Mouse (Mus musculus): ENCODE results near the gene Pard3. TPM values are rescaled to one million over a fixed set of nuclear protein-coding genes. Genes with fewer than 3 reads are reported as not detected.
A peak's percentile ranks its signal among the peaks of the same experiment; 100 is the strongest.

Pard3 gene
- polyA plus RNA-seq, 2 experiments: 39.1 to 43.3 TPM

DNA sequence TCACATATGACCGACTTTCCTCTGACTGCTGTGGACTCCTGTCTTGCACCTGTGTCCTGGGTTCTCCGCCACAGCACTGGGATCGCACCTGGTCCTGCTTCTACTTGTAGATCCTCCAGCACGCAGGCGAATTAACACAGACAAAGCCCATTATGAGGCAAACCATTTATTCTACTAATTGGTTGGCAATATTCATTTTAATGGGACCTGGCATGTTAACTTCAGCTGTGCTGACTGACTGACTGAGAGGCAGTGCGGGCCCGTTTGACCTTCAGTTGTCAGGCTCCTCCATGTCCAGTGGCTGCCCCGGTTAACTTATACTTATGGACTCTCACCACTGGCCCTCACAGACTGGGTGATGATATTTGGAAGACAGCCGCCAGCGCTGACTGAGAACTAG is 128.6 kb downstream of the Pard3 start:
- H3K4me2 ChIP-seq (replicated peaks; ENCODE audit: low read depth, low read length, severe bottlenecking): no peak overlapping the region
- H3K4me1 ChIP-seq (ENCODE audit: control insufficient read depth, insufficient read depth, low read length): peaks cover 42% of the 10 kb centered on the region
- no peak overlapping the region for H3K4me3 ChIP-seq (replicated peaks; ENCODE audit: low read length)
- ATAC-seq (ENCODE audit: low FRiP score, low read depth) (no peak), DNase-seq (ENCODE audit: low spot score) (no peak)
- H3K27me3 ChIP-seq (ENCODE audit: control insufficient read depth, insufficient read depth, low read length): no peaks in the 10 kb centered on the region
- H3K9ac ChIP-seq (ENCODE audit: low read depth, low read length, severe bottlenecking): no peak overlapping the region
- H3K36me3 ChIP-seq (ENCODE audit: control insufficient read depth, insufficient read depth, low read length): no peaks in the 10 kb centered on the region
- WGBS: 72% methylated on average over 10 of the region's 10 CpGs
- no peak overlapping the region for H3K27ac ChIP-seq (replicated peaks; ENCODE audit: low read depth, low read length)
- no peaks in the 10 kb centered on the region for H3K9me3 ChIP-seq (ENCODE audit: control insufficient read depth, low read length)
- no peak for TF ChIP-seq POLR2A (IDR thresholded peaks at IDR 0.05; ENCODE audit: borderline replicate concordance, extremely low read depth, insufficient read depth, insufficient read length)

GRCm38 (mm10) chr8:127193375-127193774 is 129.7 kb downstream of the Pard3 start:
- peaks cover 43% of the 10 kb centered on the region for H3K4me1 ChIP-seq (ENCODE audit: control insufficient read depth, insufficient read depth, low read length)
- whole genome bisulfite sequencing: 50% methylated on average over 6 of the region's 6 CpGs

DNA sequence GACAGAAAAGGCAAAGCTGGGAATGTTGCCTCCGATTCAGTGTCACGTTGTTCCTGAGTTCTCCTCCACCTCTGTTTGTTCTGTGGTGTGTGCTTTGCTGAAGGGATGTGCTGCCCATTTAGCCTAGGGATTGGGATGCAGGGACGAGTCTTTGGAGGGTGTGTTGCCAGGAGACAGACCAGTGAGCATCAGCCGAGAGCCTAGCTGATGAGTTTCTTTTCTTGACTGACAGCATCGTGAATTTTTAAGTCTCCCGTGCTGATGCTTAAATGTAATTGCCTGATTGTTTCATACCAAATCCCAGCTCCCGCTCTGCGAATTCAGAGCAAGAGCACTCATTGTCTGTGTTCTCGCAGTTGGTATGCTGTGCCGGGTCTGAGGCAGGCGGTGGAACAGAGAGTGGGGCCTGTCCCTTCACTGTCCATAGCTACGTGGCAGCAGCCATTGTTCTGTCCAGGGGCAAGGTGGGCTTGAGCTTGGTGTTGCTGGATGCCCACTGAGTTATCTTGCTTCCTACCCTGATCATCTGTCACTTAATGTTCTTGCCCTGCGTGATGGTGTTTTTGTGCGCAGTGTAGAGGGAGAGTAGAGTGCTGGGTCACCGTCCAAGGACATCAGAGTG is 131.2 kb downstream of the Pard3 start:
- H3K4me1 ChIP-seq (ENCODE audit: control insufficient read depth, insufficient read depth, low read length): peaks cover 43% of the 10 kb centered on the region
- no peaks in the 10 kb centered on the region for H3K9me3 ChIP-seq (ENCODE audit: control insufficient read depth, low read length)
- ATAC-seq (ENCODE audit: low FRiP score, low read depth) (no peak), DNase-seq (ENCODE audit: low spot score) (no peak)
- no peaks in the 10 kb centered on the region for H3K36me3 ChIP-seq (ENCODE audit: control insufficient read depth, insufficient read depth, low read length)
- no peak overlapping the region for H3K27ac ChIP-seq (replicated peaks; ENCODE audit: low read depth, low read length)
- WGBS: 76% methylated on average over 15 of the region's 15 CpGs
- no peak for TF ChIP-seq POLR2A (IDR thresholded peaks at IDR 0.05; ENCODE audit: borderline replicate concordance, extremely low read depth, insufficient read depth, insufficient read length)
- H3K27me3 ChIP-seq (ENCODE audit: control insufficient read depth, insufficient read depth, low read length): no peaks in the 10 kb centered on the region
- H3K4me3 ChIP-seq (replicated peaks; ENCODE audit: low read length): no peak overlapping the region
- H3K4me2 ChIP-seq (replicated peaks; ENCODE audit: low read depth, low read length, severe bottlenecking): no peak overlapping the region
- no peak overlapping the region for H3K9ac ChIP-seq (ENCODE audit: low read depth, low read length, severe bottlenecking)

More at GRCm38 (mm10) chr8:127193375-127193774, 129.7 kb downstream of the Pard3 start:
- no peak overlapping the region for H3K4me3 ChIP-seq (replicated peaks; ENCODE audit: low read length)
- no peak overlapping the region for H3K4me2 ChIP-seq (replicated peaks; ENCODE audit: low read depth, low read length, severe bottlenecking)
- no peak overlapping the region for H3K9ac ChIP-seq (ENCODE audit: low read depth, low read length, severe bottlenecking)
- TF ChIP-seq POLR2A (IDR thresholded peaks at IDR 0.05; ENCODE audit: borderline replicate concordance, extremely low read depth, insufficient read depth, insufficient read length): no peak
- no peak for DNase-seq (ENCODE audit: low spot score)
- H3K9me3 ChIP-seq (ENCODE audit: control insufficient read depth, low read length): no peaks in the 10 kb centered on the region
- H3K27me3 ChIP-seq (ENCODE audit: control insufficient read depth, insufficient read depth, low read length): no peaks in the 10 kb centered on the region
- ATAC-seq (ENCODE audit: low FRiP score, low read depth): no peak
- H3K36me3 ChIP-seq (ENCODE audit: control insufficient read depth, insufficient read depth, low read length): no peaks in the 10 kb centered on the region
- H3K27ac ChIP-seq (replicated peaks; ENCODE audit: low read depth, low read length): no peak overlapping the region

- ATAC-seq (ENCODE audit: low FRiP score, low read depth): peak; percentile 75
- H3K27ac ChIP-seq (replicated peaks; ENCODE audit: low read depth, low read length): no peak overlapping the region
- H3K9ac ChIP-seq (ENCODE audit: low read depth, low read length, severe bottlenecking): no peak overlapping the region
- no peak for TF ChIP-seq POLR2A (IDR thresholded peaks at IDR 0.05; ENCODE audit: borderline replicate concordance, extremely low read depth, insufficient read depth, insufficient read length)
- H3K4me2 ChIP-seq (replicated peaks; ENCODE audit: low read depth, low read length, severe bottlenecking): no peak overlapping the region
- no peak overlapping the region for H3K4me3 ChIP-seq (replicated peaks; ENCODE audit: low read length)
- peak; percentile 52 for DNase-seq (ENCODE audit: low spot score)
- 16% methylated on average over 13 of the region's 13 CpGs for WGBS
- peaks cover 36% of the 10 kb centered on the region for H3K4me1 ChIP-seq (ENCODE audit: control insufficient read depth, insufficient read depth, low read length)
- no peaks in the 10 kb centered on the region for H3K36me3 ChIP-seq (ENCODE audit: control insufficient read depth, insufficient read depth, low read length)
- H3K9me3 ChIP-seq (ENCODE audit: control insufficient read depth, low read length): no peaks in the 10 kb centered on the region
- no peaks in the 10 kb centered on the region for H3K27me3 ChIP-seq (ENCODE audit: control insufficient read depth, insufficient read depth, low read length)
Measured at GRCm38 (mm10) chr8:127196505-127197265, 133.0 kb downstream of the Pard3 start.

GRCm38 (mm10) chr8:127207455-127207854 is 143.8 kb downstream of the Pard3 start:
- no peak for TF ChIP-seq POLR2A (IDR thresholded peaks at IDR 0.05; ENCODE audit: borderline replicate concordance, extremely low read depth, insufficient read depth, insufficient read length)
- no peaks in the 10 kb centered on the region for H3K27me3 ChIP-seq (ENCODE audit: control insufficient read depth, insufficient read depth, low read length)
- no peaks in the 10 kb centered on the region for H3K9me3 ChIP-seq (ENCODE audit: control insufficient read depth, low read length)
- no peak overlapping the region for H3K27ac ChIP-seq (replicated peaks; ENCODE audit: low read depth, low read length)
- DNase-seq (ENCODE audit: low spot score) (no peak), ATAC-seq (ENCODE audit: low FRiP score, low read depth) (no peak)
- H3K9ac ChIP-seq (ENCODE audit: low read depth, low read length, severe bottlenecking): no peak overlapping the region
- H3K4me3 ChIP-seq (replicated peaks; ENCODE audit: low read length): no peak overlapping the region
- 26% methylated on average over 4 of the region's 4 CpGs for WGBS
- no peaks in the 10 kb centered on the region for H3K36me3 ChIP-seq (ENCODE audit: control insufficient read depth, insufficient read depth, low read length)
- H3K4me2 ChIP-seq (replicated peaks; ENCODE audit: low read depth, low read length, severe bottlenecking): no peak overlapping the region
- H3K4me1 ChIP-seq (ENCODE audit: control insufficient read depth, insufficient read depth, low read length): peaks cover 17% of the 10 kb centered on the region
